In the genomic region with DNA sequence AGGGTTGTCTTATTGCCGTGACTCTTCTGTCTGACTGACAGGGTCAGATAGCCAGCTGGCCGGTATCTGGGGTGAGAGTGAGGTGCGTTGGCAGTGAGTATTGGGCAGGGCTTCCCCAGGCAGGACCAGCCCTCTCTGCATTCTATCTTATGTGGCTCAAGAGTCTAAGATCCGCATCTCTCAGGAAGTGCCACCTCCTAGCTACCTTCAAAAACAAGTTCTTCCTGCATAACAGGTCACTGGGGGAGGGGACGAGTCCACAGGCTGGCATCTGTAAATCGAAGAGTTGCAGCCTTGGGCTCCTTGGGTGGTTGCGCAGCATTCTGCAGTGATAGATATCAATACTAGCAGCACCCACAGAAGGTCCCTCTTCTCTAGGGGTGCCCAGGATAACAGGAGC, we compare ENCODE assay signal across 34 mouse cellular contexts. TPM values are rescaled to one million over a fixed set of nuclear protein-coding genes. Genes with fewer than 3 reads are reported as not detected.
DNase-seq lines count a peak whose midpoint lies in the region; ATAC-seq lines count a peak whose summit lies in the region.
"Had no signal": no experiment of that assay in that cellular context is flagged by ENCODE, and none has a peak within 500 bp of the region (broad histone marks: within the 10 kb centered on the region; RNA-seq: fewer than 3 reads in every experiment).

No protein-coding gene starts in this region.

- H3K4me2 ChIP-seq in midbrain, embryonic 11.5 days, result no peak overlapping the region
- no peak overlapping the region for H3K4me2 ChIP-seq in midbrain, embryonic 16.5 days (ENCODE audit: low read length)
- H3K4me2 ChIP-seq in heart, embryonic 12.5 days, result no peak overlapping the region
- H3K4me2 ChIP-seq: embryonic facial prominence, embryonic 13.5 days; hindbrain, embryonic 15.5 days; kidney, embryonic 15.5 days; limb, embryonic 12.5 days; liver, embryonic 12.5 days; neural tube, embryonic 15.5 days had no signal

- peaks cover 9% of the 10 kb centered on the region for H3K4me1 ChIP-seq in midbrain, embryonic 11.5 days (ENCODE audit: control insufficient read depth, insufficient read depth, low read length)
- H3K4me1 ChIP-seq in midbrain, embryonic 16.5 days (ENCODE audit: control insufficient read depth, insufficient read depth, low read length), result peaks cover 8% of the 10 kb centered on the region
- peaks cover 13% of the 10 kb centered on the region for H3K4me1 ChIP-seq in heart, embryonic 12.5 days (replicated peaks)

- WGBS in midbrain, embryonic 11.5 days, result 76% methylated on average over 7 of the region's 7 CpGs
- 82% methylated on average over 7 of the region's 7 CpGs for WGBS in midbrain, embryonic 16.5 days
- 53% methylated on average over 7 of the region's 7 CpGs for WGBS in heart, embryonic 12.5 days

- no peak for ATAC-seq in midbrain, embryonic 11.5 days (ENCODE audit: low FRiP score)
- ATAC-seq in midbrain, embryonic 16.5 days, result no peak
- no peak for ATAC-seq in heart, embryonic 12.5 days (ENCODE audit: insufficient number of reproducible peaks, low FRiP score)
- ATAC-seq: forebrain, embryonic 16.5 days; liver, embryonic 12.5 days; liver, postnatal 0 days; Patski had no signal

- no peak overlapping the region for H3K9ac ChIP-seq in midbrain, embryonic 11.5 days (ENCODE audit: low read length)
- H3K9ac ChIP-seq in midbrain, embryonic 16.5 days (ENCODE audit: low read depth, low read length), result no peak overlapping the region
- H3K9ac ChIP-seq in heart, embryonic 12.5 days, result no peak overlapping the region
- H3K9ac ChIP-seq: embryonic facial prominence, embryonic 13.5 days; hindbrain, embryonic 15.5 days; kidney, embryonic 15.5 days; limb, embryonic 12.5 days; liver, embryonic 12.5 days; liver, postnatal 0 days; neural tube, embryonic 15.5 days had no signal

- no peaks in the 10 kb centered on the region for H3K9me3 ChIP-seq in midbrain, embryonic 11.5 days (ENCODE audit: control insufficient read depth, low read length)
- no peaks in the 10 kb centered on the region for H3K9me3 ChIP-seq in midbrain, embryonic 16.5 days (replicated peaks; ENCODE audit: control insufficient read depth, low read length, poor library complexity, severe bottlenecking)
- H3K9me3 ChIP-seq in heart, embryonic 12.5 days (replicated peaks), result no peaks in the 10 kb centered on the region
- H3K9me3 ChIP-seq: embryonic facial prominence, embryonic 13.5 days; hindbrain, embryonic 10.5 days; hindbrain, embryonic 15.5 days; kidney, embryonic 15.5 days; limb, embryonic 12.5 days; liver, embryonic 12.5 days; midbrain, embryonic 10.5 days; neural tube, embryonic 15.5 days had no signal

- peak; percentile 33 for DNase-seq in midbrain, embryonic 11.5 days (ENCODE audit: low spot score, missing footprints)
- DNase-seq in urinary bladder, postnatal 14 days (ENCODE audit: low spot score), result peak; percentile 76
- DNase-seq in urinary bladder, postnatal 10 days (ENCODE audit: low spot score), result no peak
- peak; percentile 81 for DNase-seq in fat pad, adult 2 months (ENCODE audit: extremely low read depth, low read depth, low spot score)
- DNase-seq in naive thymus-derived CD4-positive, alpha-beta T cell, adult 2 months (ENCODE audit: low read depth), result peak; percentile 66
- no peak for DNase-seq in c-Kit-positive CD71-positive TER-119-positive erythroid progenitor cells, embryonic 14.5 days (ENCODE audit: low spot score)
- DNase-seq: adrenal gland, postnatal 25 days; B cell, adult 2 months; cerebellum, adult 18-20 months; cerebellum, postnatal 10 days; gastrocnemius, adult 2 months; gastrocnemius, postnatal 36 days; heart, postnatal 14 days; kidney, adult 18-20 months; kidney, postnatal 25 days; liver, postnatal 0 days; right cerebral cortex, postnatal 25 days had no signal

- no peak overlapping the region for H3K4me3 ChIP-seq in midbrain, embryonic 11.5 days (ENCODE audit: low read depth, low read length)
- H3K4me3 ChIP-seq in midbrain, embryonic 16.5 days (ENCODE audit: low read depth, low read length), result no peak overlapping the region
- H3K4me3 ChIP-seq in heart, embryonic 12.5 days, result no peak overlapping the region
- H3K4me3 ChIP-seq: embryonic facial prominence, embryonic 13.5 days; gastrocnemius, adult 2 months; hindbrain, embryonic 10.5 days; hindbrain, embryonic 15.5 days; kidney, embryonic 15.5 days; limb, embryonic 12.5 days; liver, embryonic 12.5 days; midbrain, embryonic 10.5 days; neural tube, embryonic 15.5 days had no signal

- no peak overlapping the region for H3K27ac ChIP-seq in midbrain, embryonic 11.5 days (ENCODE audit: low read depth, low read length)
- no peak overlapping the region for H3K27ac ChIP-seq in midbrain, embryonic 16.5 days (ENCODE audit: low read length)
- H3K27ac ChIP-seq in heart, embryonic 12.5 days (ENCODE audit: poor library complexity, severe bottlenecking), result no peak overlapping the region
- H3K27ac ChIP-seq: embryonic facial prominence, embryonic 13.5 days; gastrocnemius, adult 2 months; hindbrain, embryonic 10.5 days; hindbrain, embryonic 15.5 days; kidney, embryonic 15.5 days; limb, embryonic 12.5 days; liver, embryonic 12.5 days; midbrain, embryonic 10.5 days; neural tube, embryonic 15.5 days had no signal

- no peaks in the 10 kb centered on the region for H3K36me3 ChIP-seq in midbrain, embryonic 11.5 days (ENCODE audit: control insufficient read depth, insufficient read depth, low read length)
- no peaks in the 10 kb centered on the region for H3K36me3 ChIP-seq in midbrain, embryonic 16.5 days (ENCODE audit: control insufficient read depth, insufficient read depth, low read length)
- H3K36me3 ChIP-seq in heart, embryonic 12.5 days, result no peaks in the 10 kb centered on the region
- H3K36me3 ChIP-seq: embryonic facial prominence, embryonic 13.5 days; hindbrain, embryonic 10.5 days; hindbrain, embryonic 15.5 days; kidney, embryonic 15.5 days; limb, embryonic 12.5 days; liver, embryonic 12.5 days; midbrain, embryonic 10.5 days; neural tube, embryonic 15.5 days had no signal

- H3K27me3 ChIP-seq in midbrain, embryonic 11.5 days (ENCODE audit: control insufficient read depth, insufficient read depth, low read length), result peaks cover 22% of the 10 kb centered on the region
- peaks cover 14% of the 10 kb centered on the region for H3K27me3 ChIP-seq in midbrain, embryonic 16.5 days (ENCODE audit: control insufficient read depth, insufficient read depth, low read depth, low read length)
- peaks cover 29% of the 10 kb centered on the region for H3K27me3 ChIP-seq in heart, embryonic 12.5 days (replicated peaks)

RNA-seq across cellular contexts. Expression of a gene that starts 4.5 kb away (rescaled TPM):
- polyA plus RNA-seq in midbrain, embryonic 11.5 days (2014; fragmentation: Nextera tagmentation; extraction: Ambion mirVana), result 0.41 and 0.44 TPM in 2 replicates
- polyA plus RNA-seq in midbrain, embryonic 16.5 days (2015; fragmentation: Nextera tagmentation; extraction: Ambion mirVana), result 0.15 and 0.53 TPM in 2 replicates
- 0.15 and 0.21 TPM in 2 replicates for polyA plus RNA-seq in heart, embryonic 12.5 days (2016; fragmentation: Nextera tagmentation; extraction: Ambion mirVana)
- polyA plus RNA-seq: Patski had no signal

RNA-seq across cellular contexts. Expression of a gene that starts 5.1 kb away (rescaled TPM):
- 0.22 TPM in 1 of 2 replicates, not detected in the other for polyA plus RNA-seq in midbrain, embryonic 11.5 days (2014; fragmentation: Nextera tagmentation; extraction: Ambion mirVana)
- not detected in 2 replicates for polyA plus RNA-seq in midbrain, embryonic 16.5 days (2015; fragmentation: Nextera tagmentation; extraction: Ambion mirVana)
- not detected in 2 replicates for polyA plus RNA-seq in heart, embryonic 12.5 days (2016; fragmentation: Nextera tagmentation; extraction: Ambion mirVana)
- polyA plus RNA-seq: forebrain, embryonic 11.5 days; forebrain, embryonic 16.5 days; heart, embryonic 14.5 days; hindbrain, embryonic 10.5 days; intestine, embryonic 14.5 days; kidney, embryonic 15.5 days; limb, embryonic 12.5 days; lung, embryonic 16.5 days; midbrain, embryonic 10.5 days; midbrain, postnatal 0 days; neural tube, embryonic 15.5 days; Patski had no signal

RNA-seq across cellular contexts. Expression of a gene that starts 58.3 kb away (rescaled TPM):
- 16.9 and 18.2 TPM in 2 replicates for polyA plus RNA-seq in midbrain, embryonic 11.5 days (2014; fragmentation: Nextera tagmentation; extraction: Ambion mirVana)
- polyA plus RNA-seq in midbrain, embryonic 16.5 days (2015; fragmentation: Nextera tagmentation; extraction: Ambion mirVana), result 32.0 and 34.5 TPM in 2 replicates
- 5.8 and 6.2 TPM in 2 replicates for polyA plus RNA-seq in heart, embryonic 12.5 days (2016; fragmentation: Nextera tagmentation; extraction: Ambion mirVana)

Comparison
In these comparisons a context has a peak if more than half of its experiments do, and no peak if none do; other contexts are left out.
1. DNase-seq: peak in midbrain, embryonic 11.5 days (single experiment), urinary bladder, postnatal 14 days (single experiment), fat pad, adult 2 months (single experiment) and naive thymus-derived CD4-positive, alpha-beta T cell, adult 2 months (single experiment); none in urinary bladder, postnatal 10 days (single experiment) and c-Kit-positive CD71-positive TER-119-positive erythroid progenitor cells, embryonic 14.5 days (single experiment).